Comparison of ENCODE assay signal across 8 mouse cellular contexts in genomic region chr2:30691857-30692560, GRCm38 (mm10).
DNase-seq lines count a peak whose midpoint lies in the region; ATAC-seq and TF ChIP-seq lines count a peak whose summit lies in the region.

No protein-coding gene starts in this region.

- H3K9me3 ChIP-seq in intestine, embryonic 16.5 days (ENCODE audit: control insufficient read depth, low read length), result 0 out of 2 replicates have a peak, but pooled peaks cover 3% of the 10 kb centered on the region
- H3K9me3 ChIP-seq in midbrain, embryonic 12.5 days, result no peaks in the 10 kb centered on the region
- no peaks in the 10 kb centered on the region for H3K9me3 ChIP-seq in stomach, embryonic 16.5 days (replicated peaks; ENCODE audit: control insufficient read depth, low read length)

- DNase-seq in CD4-positive, CD25-positive, alpha-beta regulatory T cell, adult 2 months (ENCODE audit: low read depth, low spot score), result peak; percentile 60
- peak; percentile 82 to 87 for DNase-seq in heart, adult 18-20 months
- peak; percentile 82 to 95 for DNase-seq in left cerebral cortex, postnatal 25 days (ENCODE audit: low spot score in 2 of 2)

- no peak for TF ChIP-seq CTCF in cortical plate, adult 2 months (IDR thresholded peaks at IDR 0.05; ENCODE audit: extremely low read depth, insufficient read depth, low read length)

- no peak for ATAC-seq in CD4-positive, CD25-positive, alpha-beta regulatory T cell, adult 4 months
- 0 out of 2 replicates have a peak, but pooled peaks have one; percentile 2 for ATAC-seq in intestine, embryonic 16.5 days
- ATAC-seq in midbrain, embryonic 12.5 days (ENCODE audit: low FRiP score, low read depth), result peak; percentile 31
- ATAC-seq in stomach, embryonic 16.5 days (ENCODE audit: insufficient read depth, low FRiP score), result peak; percentile 3; the same call in 1 of the 2 replicates

- WGBS in intestine, embryonic 16.5 days, result 29% methylated on average over 11 of the region's 11 CpGs
- WGBS in midbrain, embryonic 12.5 days, result 5% methylated on average over 11 of the region's 11 CpGs
- WGBS in stomach, embryonic 16.5 days, result 18% methylated on average over 11 of the region's 11 CpGs

- peaks cover 11% of the 10 kb centered on the region for H3K4me1 ChIP-seq in cortical plate, adult 2 months (ENCODE audit: control insufficient read depth, insufficient read depth, low read length)
- peaks cover 50% of the 10 kb centered on the region for H3K4me1 ChIP-seq in intestine, embryonic 16.5 days (ENCODE audit: control insufficient read depth, insufficient read depth, low read length)
- peaks cover 67% of the 10 kb centered on the region for H3K4me1 ChIP-seq in midbrain, embryonic 12.5 days
- H3K4me1 ChIP-seq in stomach, embryonic 16.5 days (ENCODE audit: control insufficient read depth, insufficient read depth, low read length), result peaks cover 56% of the 10 kb centered on the region

- intact Hi-C loops in left cerebral cortex, postnatal 25 days (cut with DNase I), result loop anchor here (2.0 to 5.0 kb wide), 3 partner anchors 15 to 220 kb away; partner anchors contain the start of gene Ier5l

- H3K27me3 ChIP-seq in intestine, embryonic 16.5 days (replicated peaks; ENCODE audit: control insufficient read depth, insufficient read depth, low read length), result no peaks in the 10 kb centered on the region
- peaks cover 7% of the 10 kb centered on the region for H3K27me3 ChIP-seq in midbrain, embryonic 12.5 days
- H3K27me3 ChIP-seq in stomach, embryonic 16.5 days (ENCODE audit: control insufficient read depth, insufficient read depth, low read length), result no peaks in the 10 kb centered on the region

- H3K36me3 ChIP-seq in intestine, embryonic 16.5 days (ENCODE audit: control insufficient read depth, insufficient read depth, low read length), result no peaks in the 10 kb centered on the region
- H3K36me3 ChIP-seq in midbrain, embryonic 12.5 days, result no peaks in the 10 kb centered on the region
- no peaks in the 10 kb centered on the region for H3K36me3 ChIP-seq in stomach, embryonic 16.5 days (ENCODE audit: control insufficient read depth, insufficient read depth, low read length)

- peak overlapping the region; percentile 93 for H3K27ac ChIP-seq in cortical plate, adult 2 months (ENCODE audit: insufficient read depth, low read length)
- peak overlapping the region; percentile 98 for H3K27ac ChIP-seq in intestine, embryonic 16.5 days (ENCODE audit: low read length)
- peak overlapping the region; percentile 100 for H3K27ac ChIP-seq in midbrain, embryonic 12.5 days (replicated peaks)
- H3K27ac ChIP-seq in stomach, embryonic 16.5 days (ENCODE audit: low read length), result peak overlapping the region; percentile 99

- no peak overlapping the region for H3K4me3 ChIP-seq in cortical plate, adult 2 months (ENCODE audit: insufficient read depth, low read length)
- H3K4me3 ChIP-seq in intestine, embryonic 16.5 days (ENCODE audit: low read length), result no peak overlapping the region; the same call in 1 of the 2 replicates
- 0 out of 2 replicates have a peak overlapping the region, but pooled peaks have one; percentile 33 for H3K4me3 ChIP-seq in midbrain, embryonic 12.5 days
- no peak overlapping the region for H3K4me3 ChIP-seq in stomach, embryonic 16.5 days (replicated peaks; ENCODE audit: low read length)

- TF ChIP-seq POLR2A in cortical plate, adult 2 months (IDR thresholded peaks at IDR 0.05; ENCODE audit: extremely low read depth, insufficient read depth, low read length), result no peak

- H3K4me2 ChIP-seq in intestine, embryonic 16.5 days (ENCODE audit: low read depth, low read length), result peak overlapping the region; percentile 30; the same call in 1 of the 2 replicates
- H3K4me2 ChIP-seq in midbrain, embryonic 12.5 days (replicated peaks), result peak overlapping the region; percentile 55
- peak overlapping the region; percentile 84; the same call in 1 of the 2 replicates for H3K4me2 ChIP-seq in stomach, embryonic 16.5 days (ENCODE audit: low read depth, low read length)

- H3K9ac ChIP-seq in intestine, embryonic 16.5 days (ENCODE audit: low read depth, low read length), result peak overlapping the region; percentile 62
- H3K9ac ChIP-seq in midbrain, embryonic 12.5 days (replicated peaks), result peak overlapping the region; percentile 58
- peak overlapping the region; percentile 46 for H3K9ac ChIP-seq in stomach, embryonic 16.5 days (ENCODE audit: low read length)

Comparison
In these comparisons a context has a peak if more than half of its experiments do, and no peak if none do; other contexts are left out.
1. H3K4me2 ChIP-seq: peak in every context shown above with its lines; median percentile 84 in stomach, embryonic 16.5 days; 55 in midbrain, embryonic 12.5 days; 30 in intestine, embryonic 16.5 days.